Mouse (Mus musculus): ENCODE measurements around the gene Tas2r135. TPM values are rescaled to one million over a fixed set of nuclear protein-coding genes. Genes with fewer than 3 reads are reported as not detected.

Gene Tas2r135
- total and polyA plus RNA-seq, 2 experiments from 2014 or later = not detected

DNA sequence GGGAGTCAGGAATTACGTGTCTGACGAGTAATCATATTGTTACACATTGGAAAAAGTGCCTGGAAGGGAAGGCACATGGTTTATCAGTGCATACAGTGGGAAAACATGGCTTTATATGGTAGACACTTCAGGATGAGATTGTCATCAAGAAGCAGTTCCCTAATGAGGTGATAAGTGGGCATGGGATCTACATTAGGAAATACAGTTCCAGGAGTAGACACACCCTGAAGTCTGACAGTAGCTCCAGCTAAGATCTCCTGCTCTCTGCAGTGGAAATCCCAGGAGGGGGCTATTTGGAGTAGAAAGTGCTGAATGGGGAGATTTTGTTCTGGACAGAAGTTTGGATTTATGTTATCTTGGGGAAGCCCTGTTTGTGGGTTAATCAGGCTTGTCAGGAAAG is 36.2 kb downstream of the Tas2r135 start:
- H3K36me3 ChIP-seq (ENCODE audit: insufficient read depth, low read length) = no peaks in the 10 kb centered on the region
- no peak overlapping the region for H3K27ac ChIP-seq
- no peak overlapping the region for H3K4me2 ChIP-seq (ENCODE audit: low read depth, low read length)
- no peak for DNase-seq (ENCODE audit: low spot score)
- no peaks in the 10 kb centered on the region for H3K27me3 ChIP-seq (ENCODE audit: insufficient read depth, low read length)
- no peak overlapping the region for H3K9ac ChIP-seq (replicated peaks; ENCODE audit: low read length)
- no peaks in the 10 kb centered on the region for H3K9me3 ChIP-seq (ENCODE audit: low read length)
- 69% methylated on average over 2 of the region's 2 CpGs for WGBS
- TF ChIP-seq CTCF (IDR thresholded peaks at IDR 0.05; ENCODE audit: low read depth) = no peak
- H3K4me1 ChIP-seq (ENCODE audit: insufficient read depth, low read length) = no peaks in the 10 kb centered on the region
- no peak overlapping the region for H3K4me3 ChIP-seq (ENCODE audit: low read length)
- ATAC-seq = no peak

DNA sequence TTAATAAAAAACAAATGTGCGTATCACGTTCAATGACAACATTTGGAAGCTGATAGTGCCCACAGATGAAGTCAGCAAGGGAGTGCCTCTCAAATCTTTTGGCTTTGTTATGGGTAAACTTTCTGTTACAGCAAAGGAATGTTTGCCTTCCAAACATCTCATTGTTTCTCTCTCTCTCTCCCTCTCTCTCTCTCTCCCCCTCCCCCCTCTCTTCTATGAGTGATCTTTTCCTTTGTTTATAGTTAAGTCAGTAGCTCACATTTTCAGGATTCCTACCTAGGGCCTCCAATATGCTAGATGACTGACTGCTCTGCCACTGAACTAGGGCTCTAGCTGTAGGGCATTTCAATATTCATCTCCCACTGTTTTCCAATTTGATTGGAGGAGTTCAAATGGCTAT is 39.3 kb downstream of the Tas2r135 start:
- no peak overlapping the region for H3K4me3 ChIP-seq (ENCODE audit: low read length)
- H3K9me3 ChIP-seq (ENCODE audit: low read length) = no peaks in the 10 kb centered on the region
- H3K4me1 ChIP-seq (ENCODE audit: insufficient read depth, low read length) = no peaks in the 10 kb centered on the region
- 91% methylated on average over 2 of the region's 2 CpGs for WGBS
- DNase-seq (ENCODE audit: low spot score) = no peak
- no peaks in the 10 kb centered on the region for H3K27me3 ChIP-seq (ENCODE audit: insufficient read depth, low read length)
- H3K4me2 ChIP-seq (ENCODE audit: low read depth, low read length) = no peak overlapping the region
- TF ChIP-seq CTCF (IDR thresholded peaks at IDR 0.05; ENCODE audit: low read depth) = no peak
- no peaks in the 10 kb centered on the region for H3K36me3 ChIP-seq (ENCODE audit: insufficient read depth, low read length)
- no peak for ATAC-seq
- no peak overlapping the region for H3K9ac ChIP-seq (replicated peaks; ENCODE audit: low read length)
- H3K27ac ChIP-seq = no peak overlapping the region

DNA sequence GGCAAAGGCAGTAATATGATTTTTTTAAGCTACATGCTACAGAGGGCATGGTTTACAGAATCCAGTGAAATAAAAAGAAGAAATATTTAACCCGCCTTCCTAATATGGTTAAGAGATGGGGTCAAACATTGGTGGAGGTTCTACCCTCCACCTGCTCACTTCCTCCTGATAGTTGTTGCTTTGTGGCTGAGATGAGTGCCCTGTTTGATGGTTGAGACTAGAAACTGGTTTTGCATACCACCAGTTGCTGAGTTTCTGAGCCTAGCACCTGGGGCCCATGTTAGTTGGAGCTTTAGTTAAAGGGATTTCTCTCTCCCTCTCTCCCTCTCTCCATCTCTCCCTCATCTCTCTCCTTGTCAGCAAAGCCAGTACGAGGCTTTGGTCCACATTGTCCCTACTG is 42.1 kb downstream of the Tas2r135 start:
- Histone ChIP-seq H3K27me3 (ENCODE audit: insufficient read depth, low read length) (no peaks in the 10 kb centered on the region), H3K9ac (replicated peaks; ENCODE audit: low read length) (no peak overlapping the region), H3K36me3 (ENCODE audit: insufficient read depth, low read length) (no peaks in the 10 kb centered on the region), H3K4me1 (ENCODE audit: insufficient read depth, low read length) (no peaks in the 10 kb centered on the region), H3K4me2 (ENCODE audit: low read depth, low read length) (no peak overlapping the region), H3K9me3 (ENCODE audit: low read length) (no peaks in the 10 kb centered on the region), H3K4me3 (ENCODE audit: low read length) (no peak overlapping the region), H3K27ac (no peak overlapping the region)
- 75% methylated on average over 2 of the region's 2 CpGs for WGBS
- no peak for TF ChIP-seq CTCF (IDR thresholded peaks at IDR 0.05; ENCODE audit: low read depth)
- ATAC-seq (no peak), DNase-seq (ENCODE audit: low spot score) (no peak)

Other genes with a start within 250 kb of the Tas2r135 start
- not detected in 2 replicates for gene Tas2r144, start 190.1 kb upstream of the Tas2r135 start, total RNA-seq (2014; rRNA removed)
- not detected in 2 replicates for gene Tas2r144, start 190.1 kb upstream of the Tas2r135 start, polyA plus RNA-seq (2015; fragmentation: Nextera tagmentation; extraction: Ambion mirVana)
- gene Gstk1, start 159.5 kb upstream of the Tas2r135 start, total RNA-seq (2014; rRNA removed) = 6.5 and 12.2 TPM in 2 replicates
- 15.5 and 17.7 TPM in 2 replicates for gene Gstk1, start 159.5 kb upstream of the Tas2r135 start, polyA plus RNA-seq (2015; fragmentation: Nextera tagmentation; extraction: Ambion mirVana)
- gene Tmem139, start 143.5 kb upstream of the Tas2r135 start, total RNA-seq (2014; rRNA removed) = 0.21 TPM in 1 of 2 replicates, not detected in the other
- gene Tmem139, start 143.5 kb upstream of the Tas2r135 start, polyA plus RNA-seq (2015; fragmentation: Nextera tagmentation; extraction: Ambion mirVana) = 0.21 TPM in 1 of 2 replicates, not detected in the other
- 31.7 and 43.0 TPM in 2 replicates for gene Casp2, start 140.4 kb upstream of the Tas2r135 start, total RNA-seq (2014; rRNA removed)
- 20.3 and 22.2 TPM in 2 replicates for gene Casp2, start 140.4 kb upstream of the Tas2r135 start, polyA plus RNA-seq (2015; fragmentation: Nextera tagmentation; extraction: Ambion mirVana)
- gene Clcn1, start 118.7 kb upstream of the Tas2r135 start, total RNA-seq (2014; rRNA removed) = 2.0 and 3.5 TPM in 2 replicates
- 0.43 and 0.95 TPM in 2 replicates for gene Clcn1, start 118.7 kb upstream of the Tas2r135 start, polyA plus RNA-seq (2015; fragmentation: Nextera tagmentation; extraction: Ambion mirVana)
- 56.5 and 61.6 TPM in 2 replicates for gene Fam131b, start 80.8 kb upstream of the Tas2r135 start, total RNA-seq (2014; rRNA removed)
- gene Fam131b, start 80.8 kb upstream of the Tas2r135 start, polyA plus RNA-seq (2015; fragmentation: Nextera tagmentation; extraction: Ambion mirVana) = 4.6 and 5.0 TPM in 2 replicates
- 62.6 and 63.9 TPM in 2 replicates for gene Zyx, start 55.8 kb upstream of the Tas2r135 start, total RNA-seq (2014; rRNA removed)
- gene Zyx, start 55.8 kb upstream of the Tas2r135 start, polyA plus RNA-seq (2015; fragmentation: Nextera tagmentation; extraction: Ambion mirVana) = 54.1 and 63.2 TPM in 2 replicates
- gene Epha1, start 32.2 kb upstream of the Tas2r135 start, total RNA-seq (2014; rRNA removed) = 0.37 and 0.40 TPM in 2 replicates
- 0.64 and 0.66 TPM in 2 replicates for gene Epha1, start 32.2 kb upstream of the Tas2r135 start, polyA plus RNA-seq (2015; fragmentation: Nextera tagmentation; extraction: Ambion mirVana)
- not detected in 2 replicates for gene Tas2r143, start 5.2 kb upstream of the Tas2r135 start, total RNA-seq (2014; rRNA removed)
- gene Tas2r143, start 5.2 kb upstream of the Tas2r135 start, polyA plus RNA-seq (2015; fragmentation: Nextera tagmentation; extraction: Ambion mirVana) = not detected in 2 replicates
- not detected in 2 replicates for gene Tas2r126, start 29.1 kb downstream of the Tas2r135 start, total RNA-seq (2014; rRNA removed)
- gene Tas2r126, start 29.1 kb downstream of the Tas2r135 start, polyA plus RNA-seq (2015; fragmentation: Nextera tagmentation; extraction: Ambion mirVana) = not detected in 2 replicates
- gene Olfr458, start 59.8 kb downstream of the Tas2r135 start, total RNA-seq (2014; rRNA removed) = not detected in 2 replicates
- not detected in 2 replicates for gene Olfr458, start 59.8 kb downstream of the Tas2r135 start, polyA plus RNA-seq (2015; fragmentation: Nextera tagmentation; extraction: Ambion mirVana)
- not detected in 2 replicates for gene Olfr457, start 70.9 kb downstream of the Tas2r135 start, total RNA-seq (2014; rRNA removed)
- not detected in 2 replicates for gene Olfr457, start 70.9 kb downstream of the Tas2r135 start, polyA plus RNA-seq (2015; fragmentation: Nextera tagmentation; extraction: Ambion mirVana)
- not detected in 2 replicates for gene Olfr456, start 81.8 kb downstream of the Tas2r135 start, total RNA-seq (2014; rRNA removed)
- gene Olfr456, start 81.8 kb downstream of the Tas2r135 start, polyA plus RNA-seq (2015; fragmentation: Nextera tagmentation; extraction: Ambion mirVana) = not detected in 2 replicates
- gene Olfr455, start 142.2 kb downstream of the Tas2r135 start, total RNA-seq (2014; rRNA removed) = not detected in 2 replicates
- not detected in 2 replicates for gene Olfr455, start 142.2 kb downstream of the Tas2r135 start, polyA plus RNA-seq (2015; fragmentation: Nextera tagmentation; extraction: Ambion mirVana)
- gene Tcaf3, start 192.3 kb downstream of the Tas2r135 start, total RNA-seq (2014; rRNA removed) = not detected in 2 replicates
- not detected in 2 replicates for gene Tcaf3, start 192.3 kb downstream of the Tas2r135 start, polyA plus RNA-seq (2015; fragmentation: Nextera tagmentation; extraction: Ambion mirVana)
- gene Tcaf2, start 239.8 kb downstream of the Tas2r135 start, total RNA-seq (2014; rRNA removed) = 2.9 and 4.0 TPM in 2 replicates
- gene Tcaf2, start 239.8 kb downstream of the Tas2r135 start, polyA plus RNA-seq (2015; fragmentation: Nextera tagmentation; extraction: Ambion mirVana) = 2.1 and 2.4 TPM in 2 replicates